Mouse (Mus musculus): ENCODE measurements around the gene Gstk1. TPM values are rescaled to one million over a fixed set of nuclear protein-coding genes. Genes with fewer than 3 reads are reported as not detected.

Gstk1 gene
- polyA plus RNA-seq (2017; shearing (Covaris generic)), result 1 to 10 TPM; 1.7 to 8.4 (median 6.6) TPM

DNA sequence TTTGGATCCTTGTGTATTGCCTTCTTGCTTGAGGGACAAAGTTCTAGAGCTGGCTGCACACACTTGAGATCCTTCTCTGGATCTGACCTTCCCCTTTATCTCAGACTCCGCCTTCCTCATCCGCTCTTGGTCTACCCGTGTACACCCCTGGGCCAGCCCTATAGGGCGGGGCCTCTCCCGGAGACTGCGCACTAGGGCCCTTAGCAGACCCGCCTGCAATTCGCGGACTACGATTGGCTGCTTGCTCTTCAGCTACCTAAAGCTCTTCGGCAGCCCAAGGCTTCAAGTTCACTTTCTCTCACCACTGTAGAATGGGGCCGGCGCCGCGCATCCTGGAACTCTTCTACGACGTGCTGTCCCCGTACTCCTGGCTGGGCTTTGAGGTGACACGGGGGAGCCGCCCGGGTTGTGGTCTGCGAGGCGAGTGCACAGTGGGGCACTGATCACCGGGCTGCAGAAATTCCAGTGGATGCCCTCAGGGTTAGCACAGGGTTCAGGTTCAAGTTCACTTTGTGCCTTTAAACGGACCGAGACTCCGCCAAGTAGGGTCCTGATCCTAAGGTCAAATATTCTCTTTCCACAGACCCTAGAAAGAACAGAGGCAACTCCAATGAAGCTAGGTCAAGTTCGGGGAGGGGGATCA, at the start of gene Gstk1:
Gene Gstk1 (plus strand): TSS at position 225 of the 643 bp plus-strand sequence.
- peak; percentile 100 for ATAC-seq

DNA sequence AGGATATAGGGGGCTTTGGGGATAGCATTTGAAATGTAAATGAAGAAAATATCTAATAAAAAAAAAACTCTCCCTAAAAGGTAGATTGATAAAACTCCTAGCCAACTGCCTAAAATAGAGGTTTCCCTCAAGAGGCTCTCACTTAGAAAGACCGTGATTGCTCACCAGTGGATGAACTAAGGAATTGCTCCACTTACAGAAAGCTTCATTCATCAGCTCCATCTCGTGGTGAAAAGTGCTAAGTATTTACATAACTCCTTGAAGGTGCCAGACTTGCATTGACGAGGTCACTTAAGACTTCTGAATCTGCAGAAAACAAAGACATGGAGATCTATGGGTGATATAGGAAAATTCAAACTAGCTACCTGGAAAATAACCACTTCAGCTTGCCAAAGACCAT, 48.0 kb upstream of the Gstk1 start:
- no peak for ATAC-seq

DNA sequence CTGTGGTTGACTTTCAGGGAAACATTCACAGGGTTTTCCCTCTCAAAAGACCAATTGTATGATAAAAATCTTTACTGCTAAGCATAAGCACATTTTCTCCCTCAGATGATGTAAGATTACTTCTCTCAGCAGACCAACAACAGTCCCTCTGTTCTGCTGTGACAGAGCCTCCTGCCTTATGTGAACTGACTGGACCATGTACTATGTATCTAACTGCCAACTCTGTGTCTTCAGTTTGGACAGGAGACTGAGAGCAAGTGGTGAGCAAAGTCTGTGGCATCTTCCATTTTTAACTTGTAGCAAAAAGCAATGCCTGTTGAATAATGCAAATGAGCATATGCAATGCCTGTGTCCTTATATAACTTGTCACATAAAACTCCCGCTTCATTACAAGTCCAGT, 46.2 kb upstream of the Gstk1 start:
- ATAC-seq, result no peak

DNA sequence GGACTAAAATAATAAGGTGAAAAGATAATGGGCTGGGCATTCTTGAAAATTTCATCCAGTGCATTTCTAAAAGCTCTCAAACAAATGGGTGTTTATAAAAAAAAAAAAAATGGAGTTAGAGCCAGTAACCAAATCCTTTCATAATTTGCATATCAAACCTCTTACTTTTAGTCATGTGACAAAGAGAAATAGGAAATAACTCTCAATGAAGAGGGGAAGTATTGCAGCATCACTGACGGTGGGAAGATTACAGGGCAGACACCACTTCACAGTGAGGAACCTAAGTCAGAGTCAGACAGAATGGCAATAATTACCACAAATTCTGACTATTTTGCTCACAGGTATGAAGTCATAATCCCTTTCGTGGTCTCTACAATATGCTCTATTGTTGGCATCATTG, 30.7 kb upstream of the Gstk1 start, which contains the start of gene Tas2r144:
Gene Tas2r144 (plus strand): TSS at position 301 of the 400 bp plus-strand sequence.
- no peak for ATAC-seq

DNA sequence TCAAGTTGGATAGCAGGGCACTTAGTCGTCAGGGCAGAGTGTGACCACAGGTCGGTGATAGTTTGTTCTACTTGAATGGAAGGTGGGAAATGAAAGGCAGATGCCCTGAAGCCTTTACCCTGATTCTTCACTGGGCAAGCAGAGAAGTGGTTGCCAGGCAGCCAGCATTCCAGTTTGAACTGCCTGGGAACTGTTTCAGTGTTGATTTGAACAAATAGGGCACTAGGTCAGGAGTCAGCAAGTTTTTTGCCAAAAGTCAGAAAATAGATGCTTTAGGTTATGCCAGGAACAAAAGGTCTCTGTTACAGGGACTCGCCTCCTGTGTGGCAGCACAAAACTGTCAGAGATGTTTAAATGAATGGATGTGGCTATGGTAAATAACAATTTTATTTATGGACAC, 23.4 kb upstream of the Gstk1 start:
- ATAC-seq, result no peak

DNA sequence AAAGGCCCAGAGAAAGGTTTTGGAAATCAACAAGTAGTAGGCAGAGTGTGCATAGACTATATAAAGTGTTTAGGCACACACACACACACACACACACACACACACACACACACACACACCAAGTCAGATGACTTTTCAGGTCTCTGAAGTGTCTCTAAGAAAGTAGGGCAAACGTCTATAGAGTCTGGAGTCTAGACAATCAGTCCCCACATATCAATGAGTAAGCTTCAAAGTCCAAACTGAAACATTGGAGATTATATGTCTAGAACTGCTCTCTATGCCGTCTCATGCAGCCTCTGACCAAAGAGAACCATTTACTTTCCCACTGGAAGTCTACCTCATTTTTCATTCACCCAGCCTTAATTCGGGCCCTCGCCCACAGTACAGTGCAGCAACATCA, 20.7 kb upstream of the Gstk1 start:
- ATAC-seq, result no peak

DNA sequence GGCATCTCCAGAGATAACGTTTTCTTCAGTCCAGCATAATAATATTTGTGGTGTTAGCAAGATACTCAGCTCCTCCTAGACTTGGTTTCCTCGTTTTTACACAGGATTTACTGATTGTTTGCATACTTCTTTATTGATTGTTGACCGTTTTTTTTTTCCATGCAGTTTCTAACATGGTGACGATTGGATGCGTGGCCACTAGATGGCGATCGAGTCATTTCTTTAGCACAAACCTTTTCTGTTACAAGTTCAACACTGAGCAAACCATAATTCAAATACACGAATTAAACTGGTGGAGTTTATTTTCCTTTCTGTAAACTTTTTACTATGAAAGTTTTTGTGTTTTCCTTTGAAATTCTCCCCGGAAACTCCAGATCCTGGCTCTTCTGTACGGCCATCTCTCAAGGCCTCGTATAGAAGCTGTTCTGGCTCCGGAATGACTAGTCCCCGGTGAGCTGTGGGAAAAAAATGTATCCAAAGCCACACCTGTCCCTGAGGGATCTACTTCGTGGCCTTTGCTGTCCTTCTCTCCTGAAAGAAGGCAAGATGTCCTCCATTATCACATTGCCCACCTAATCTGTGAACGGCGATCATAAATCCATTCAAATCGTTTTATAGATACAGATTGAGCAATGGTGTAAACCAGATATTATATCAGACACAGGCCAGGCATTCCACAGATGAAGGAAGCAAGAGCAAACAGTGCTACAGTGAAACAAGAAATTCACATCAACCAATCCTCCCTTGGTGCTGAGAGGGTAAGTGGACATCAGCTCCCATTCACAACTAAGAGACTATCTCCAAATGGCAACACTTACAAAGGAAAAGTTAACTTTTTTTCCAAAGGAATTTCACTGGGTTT, 18.3 kb upstream of the Gstk1 start:
- ATAC-seq, result peak; percentile 85

DNA sequence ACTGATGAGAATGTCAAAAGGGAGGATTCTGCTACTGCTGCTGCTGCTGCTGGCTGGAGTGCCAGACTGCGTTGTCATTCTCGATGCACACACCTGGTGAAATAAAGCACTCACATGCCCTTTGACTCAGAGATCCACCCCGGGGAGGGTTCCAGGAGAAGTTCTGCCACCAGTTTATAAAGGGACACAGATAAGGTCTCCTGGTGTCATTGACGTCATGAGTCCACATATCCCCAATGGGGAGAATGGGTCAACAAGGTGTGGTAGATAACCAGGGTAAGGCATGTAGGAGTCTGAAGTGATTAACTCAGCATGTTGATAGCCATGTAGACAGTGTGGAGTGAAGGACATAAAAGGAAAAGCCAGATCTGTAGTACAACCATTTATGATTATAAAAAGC, 16.1 kb upstream of the Gstk1 start:
- no peak for ATAC-seq

DNA sequence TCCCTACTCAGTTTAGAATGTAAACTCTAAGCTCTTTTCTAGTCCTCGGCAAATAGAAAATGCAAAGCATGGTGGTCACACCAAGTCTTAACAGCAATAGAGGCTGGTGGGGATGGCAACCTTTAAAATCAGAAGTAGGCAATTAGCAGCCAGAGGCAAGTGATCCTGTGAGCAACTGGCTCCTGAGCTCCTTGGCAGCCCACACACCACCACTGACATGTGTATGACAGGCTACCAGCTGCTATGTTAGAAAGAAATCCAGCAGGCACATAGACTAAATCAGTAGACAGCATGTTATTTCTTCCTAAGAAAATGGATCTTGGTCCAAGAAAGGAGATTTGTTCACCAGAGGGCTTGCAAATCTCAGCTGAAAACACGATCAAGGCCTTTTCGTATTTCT, 14.5 kb upstream of the Gstk1 start:
- ATAC-seq, result no peak

DNA sequence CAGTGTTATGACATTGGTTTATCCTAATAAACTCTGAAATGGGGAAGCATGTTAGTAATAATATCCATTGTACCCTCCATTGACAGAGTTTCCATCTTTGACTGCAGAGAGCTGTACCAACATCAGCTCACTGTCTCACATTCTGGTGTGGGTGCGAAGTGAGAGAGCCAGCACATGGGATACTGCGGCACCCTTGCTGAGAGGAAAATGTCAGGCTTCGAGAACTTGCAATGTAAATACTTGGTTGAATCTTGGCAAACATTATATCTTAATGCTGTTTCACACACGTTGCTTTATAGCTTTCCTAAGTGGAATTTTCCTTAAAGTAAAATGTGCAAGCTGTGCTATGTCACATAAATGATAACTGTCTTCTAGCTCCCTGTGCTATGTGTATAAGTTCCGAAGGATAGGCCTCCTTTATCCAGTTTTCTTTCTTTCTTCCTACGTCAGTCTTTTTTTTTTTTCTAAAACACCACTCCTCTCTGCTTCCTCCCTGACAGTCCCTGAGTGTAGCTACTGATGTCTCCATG, 8.4 kb upstream of the Gstk1 start:
- no peak for ATAC-seq

DNA sequence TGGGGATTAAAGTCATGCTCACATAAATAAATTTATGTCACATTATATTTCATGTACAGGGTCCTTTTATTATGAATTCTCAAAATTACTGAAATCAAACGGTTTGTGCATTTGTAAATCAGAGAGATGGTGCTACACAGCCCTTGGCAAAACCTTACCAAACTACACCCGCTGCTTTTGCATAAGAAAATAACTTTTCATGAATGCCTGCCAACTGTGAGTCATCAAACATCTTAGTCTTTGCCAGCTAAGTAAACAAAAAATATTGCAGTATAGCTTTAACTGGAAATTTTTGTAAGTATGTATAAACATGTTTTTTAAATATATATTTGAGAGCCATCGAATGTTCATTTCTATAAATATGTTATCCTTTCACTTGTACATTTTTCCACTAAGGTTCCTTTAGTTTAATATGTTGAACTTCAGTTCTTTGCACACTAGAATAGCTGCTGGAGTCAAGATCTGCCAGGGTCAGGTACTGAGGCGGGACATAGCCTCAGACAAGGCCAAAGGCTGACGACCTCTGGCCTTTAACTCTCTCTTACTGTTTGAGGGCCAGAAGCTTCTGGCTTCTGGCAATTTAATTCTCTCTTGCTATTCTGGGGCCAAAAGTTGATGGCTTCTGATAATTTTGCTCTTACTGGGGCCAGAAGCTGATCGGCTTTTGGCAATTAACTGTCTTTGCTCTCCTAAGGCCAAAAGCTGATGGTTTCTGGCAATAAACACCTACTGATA, 4.3 kb upstream of the Gstk1 start:
- no peak for ATAC-seq

DNA sequence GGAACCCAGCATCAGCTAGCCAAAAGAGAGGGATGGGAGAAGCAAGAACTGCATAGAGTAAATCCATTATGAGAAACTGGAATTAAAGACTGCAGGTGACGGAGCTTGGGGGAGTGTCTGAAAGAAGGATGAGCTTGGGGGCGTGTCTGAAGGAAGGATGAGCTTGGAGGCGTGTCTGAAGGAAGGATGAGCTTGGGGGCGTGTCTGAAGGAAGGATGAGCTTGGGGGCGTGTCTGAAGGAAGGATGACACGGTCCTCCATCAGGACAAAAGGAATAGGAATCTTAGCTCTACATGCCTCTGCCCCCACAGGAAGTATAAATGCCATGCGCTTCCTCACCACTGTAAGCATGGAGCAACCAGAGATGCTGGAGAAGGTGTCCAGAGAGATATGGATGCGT, 1.4 kb downstream of the Gstk1 start:
- ATAC-seq, result no peak

DNA sequence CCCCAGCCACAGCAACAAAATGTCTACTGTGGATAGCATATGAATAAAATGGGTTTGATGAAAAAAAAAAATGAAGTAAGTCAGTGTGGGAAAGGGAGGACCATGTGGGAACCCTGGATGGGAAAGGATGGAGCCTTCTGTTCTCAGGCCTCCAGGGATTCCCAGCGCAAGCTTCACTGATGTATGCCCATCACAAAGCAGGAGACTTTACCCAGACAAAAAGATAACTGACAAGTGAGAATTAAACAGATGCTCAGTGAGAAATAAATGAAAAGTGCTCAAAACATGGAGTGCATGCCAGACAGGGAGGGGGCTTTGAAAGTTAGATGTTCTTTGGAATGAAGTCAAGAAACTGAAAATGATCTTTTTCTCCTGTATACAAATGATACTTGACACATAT, 2.2 kb downstream of the Gstk1 start:
- no peak for ATAC-seq

DNA sequence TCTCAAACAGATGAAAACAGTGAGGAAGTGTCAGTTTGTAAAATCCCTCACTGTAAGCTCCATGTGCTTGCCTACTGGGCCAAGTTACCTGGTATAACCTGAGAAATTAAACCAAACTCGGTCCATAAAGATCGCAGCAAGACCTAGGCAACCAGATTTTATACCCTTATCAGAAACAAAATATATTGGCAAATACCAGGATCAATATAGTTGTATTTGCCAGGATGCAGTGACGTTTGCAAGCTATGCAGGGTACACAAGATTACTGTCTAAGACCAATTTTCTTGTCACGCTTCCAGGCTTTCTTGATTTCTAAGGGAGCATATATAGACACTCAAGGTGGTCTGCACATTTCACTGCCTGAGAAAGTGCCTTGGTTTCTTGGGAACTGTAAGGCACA, 6.1 kb downstream of the Gstk1 start:
- no peak for ATAC-seq

DNA sequence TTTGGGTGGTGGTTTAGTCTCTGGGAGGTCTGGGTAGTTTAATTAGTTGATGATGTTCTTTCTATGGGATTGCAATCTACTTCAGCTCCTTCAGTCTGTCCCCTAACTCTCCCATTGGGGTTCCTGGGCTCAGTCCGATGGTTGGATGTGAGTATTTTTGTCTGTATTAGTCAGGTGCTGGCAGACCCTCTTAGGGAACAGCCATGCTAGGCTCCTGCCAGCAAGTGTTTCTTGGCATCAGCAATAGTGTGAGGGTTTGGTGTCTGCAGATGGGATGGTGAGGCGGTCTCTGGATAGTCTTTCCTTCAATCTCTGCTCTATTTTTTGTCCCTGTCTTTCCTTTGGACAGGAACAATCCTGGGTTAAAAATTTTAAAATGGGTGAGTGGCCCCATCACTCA, 7.4 kb downstream of the Gstk1 start:
- no peak for ATAC-seq

DNA sequence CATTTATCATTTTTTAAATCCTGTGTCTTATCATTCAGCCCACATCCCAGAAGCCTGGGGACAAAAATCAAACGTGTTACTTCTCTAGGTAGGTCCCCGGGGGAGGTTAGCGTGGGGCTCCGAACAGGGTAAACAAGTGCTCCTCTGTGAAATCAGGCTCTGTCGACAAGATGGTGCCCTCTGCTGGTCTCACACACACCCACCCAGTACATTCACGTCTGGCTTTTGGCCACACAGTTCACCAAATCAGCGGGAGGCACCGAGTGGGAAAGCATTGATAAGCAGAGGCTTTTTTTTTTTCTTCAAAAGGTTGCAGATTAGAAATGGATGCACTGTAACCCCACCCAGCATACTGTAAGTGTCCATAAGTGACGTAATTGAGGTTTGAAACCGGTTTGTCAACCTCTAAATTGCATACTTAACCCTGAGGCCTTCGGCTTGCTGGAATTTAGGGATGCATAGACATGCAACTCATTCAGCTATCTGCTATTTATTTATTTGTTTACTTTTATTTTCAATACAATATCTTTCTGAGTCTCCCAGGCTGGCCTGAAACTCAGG, 11.6 kb downstream of the Gstk1 start:
- ATAC-seq, result peak; percentile 91

DNA sequence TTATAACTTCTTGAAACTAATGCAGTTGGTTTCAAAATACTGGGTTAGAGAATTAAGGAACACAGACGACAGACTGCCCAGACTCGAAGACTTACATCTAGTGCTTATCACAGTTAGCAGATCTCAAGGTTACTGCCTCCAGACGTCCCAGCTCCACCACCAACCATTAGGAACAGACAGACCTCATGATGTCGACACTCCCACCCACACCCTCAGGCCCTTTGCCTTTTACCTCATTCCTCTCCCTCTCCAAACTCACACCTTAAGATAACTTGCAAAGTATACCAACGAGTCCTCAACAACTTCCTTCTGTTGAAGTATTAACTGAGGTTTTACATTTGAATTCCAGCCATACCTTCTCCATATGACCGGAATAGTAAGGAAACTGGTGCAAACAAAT, 14.7 kb downstream of the Gstk1 start:
- ATAC-seq, result no peak

DNA sequence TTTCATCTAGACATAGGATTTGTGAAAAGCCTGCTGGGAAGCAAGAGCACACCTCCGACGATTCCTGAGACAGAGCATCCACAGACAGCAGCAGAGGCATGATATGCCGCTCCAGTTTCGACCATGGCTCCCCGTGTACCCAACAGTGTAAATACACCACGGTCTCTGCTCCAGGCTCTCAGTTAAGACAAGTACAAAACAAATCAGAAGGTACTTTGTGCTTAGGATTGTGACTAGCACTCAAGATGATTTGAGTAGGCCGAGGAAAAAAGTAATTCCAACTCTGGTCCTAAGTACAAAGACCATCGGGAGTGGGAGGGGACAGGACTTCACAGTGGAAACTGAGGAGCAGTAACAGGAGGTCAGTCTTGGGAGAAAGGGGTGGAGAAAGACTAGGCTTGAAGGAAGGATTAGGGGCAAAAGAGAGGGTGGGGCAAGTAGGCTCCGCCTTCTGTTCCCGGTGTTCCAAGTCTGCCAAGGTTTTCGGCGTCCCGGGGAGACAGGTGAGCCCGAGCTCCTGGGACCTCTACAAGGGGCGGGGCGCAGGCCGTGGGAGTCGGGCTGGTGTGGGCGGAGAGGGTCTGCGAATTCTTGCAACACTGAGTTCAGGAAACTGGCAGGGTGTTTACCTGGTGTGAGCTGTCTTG, 15.9 kb downstream of the Gstk1 start, which contains the start of gene Tmem139:
Gene Tmem139 (plus strand): TSS at position 447 of the 647 bp plus-strand sequence.
- ATAC-seq, result no peak

DNA sequence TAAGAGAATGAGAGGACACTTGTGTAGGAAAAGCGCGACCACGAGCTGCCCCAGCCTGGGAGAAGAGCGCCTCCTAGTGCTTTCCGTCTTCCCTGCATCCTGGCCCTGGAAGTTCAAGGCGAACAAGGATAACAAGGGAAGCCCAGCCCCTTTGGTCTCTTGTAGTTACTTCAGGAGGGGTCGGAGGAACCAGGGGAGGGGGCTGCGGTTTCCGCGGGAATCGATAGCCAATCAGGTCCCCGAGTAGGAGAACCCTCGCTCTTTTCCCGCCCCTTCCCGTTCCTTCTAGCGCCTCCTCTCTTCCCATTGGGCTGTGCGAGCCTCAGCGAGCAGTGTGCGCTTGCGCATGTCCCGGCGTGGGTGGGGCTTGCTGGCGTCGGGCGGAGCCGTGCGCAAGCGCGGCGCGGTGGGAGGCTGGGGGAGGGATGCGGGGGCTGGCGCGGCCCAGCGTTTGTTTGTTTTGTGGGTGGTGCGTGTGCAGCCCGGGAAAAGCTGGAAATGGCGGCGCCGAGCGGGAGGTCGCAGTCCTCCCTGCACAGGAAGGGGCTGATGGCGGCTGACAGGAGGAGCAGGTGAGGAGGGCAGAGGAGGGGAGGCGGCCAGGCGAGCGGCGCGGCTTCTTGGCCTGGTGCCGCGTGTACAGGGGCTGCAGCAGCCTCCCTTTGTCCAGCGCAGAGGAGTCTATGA, 19.0 kb downstream of the Gstk1 start, which contains the start of gene Casp2:
Gene Casp2 (plus strand): TSS at position 360 of the 687 bp plus-strand sequence.
- ATAC-seq, result peak; percentile 89

DNA sequence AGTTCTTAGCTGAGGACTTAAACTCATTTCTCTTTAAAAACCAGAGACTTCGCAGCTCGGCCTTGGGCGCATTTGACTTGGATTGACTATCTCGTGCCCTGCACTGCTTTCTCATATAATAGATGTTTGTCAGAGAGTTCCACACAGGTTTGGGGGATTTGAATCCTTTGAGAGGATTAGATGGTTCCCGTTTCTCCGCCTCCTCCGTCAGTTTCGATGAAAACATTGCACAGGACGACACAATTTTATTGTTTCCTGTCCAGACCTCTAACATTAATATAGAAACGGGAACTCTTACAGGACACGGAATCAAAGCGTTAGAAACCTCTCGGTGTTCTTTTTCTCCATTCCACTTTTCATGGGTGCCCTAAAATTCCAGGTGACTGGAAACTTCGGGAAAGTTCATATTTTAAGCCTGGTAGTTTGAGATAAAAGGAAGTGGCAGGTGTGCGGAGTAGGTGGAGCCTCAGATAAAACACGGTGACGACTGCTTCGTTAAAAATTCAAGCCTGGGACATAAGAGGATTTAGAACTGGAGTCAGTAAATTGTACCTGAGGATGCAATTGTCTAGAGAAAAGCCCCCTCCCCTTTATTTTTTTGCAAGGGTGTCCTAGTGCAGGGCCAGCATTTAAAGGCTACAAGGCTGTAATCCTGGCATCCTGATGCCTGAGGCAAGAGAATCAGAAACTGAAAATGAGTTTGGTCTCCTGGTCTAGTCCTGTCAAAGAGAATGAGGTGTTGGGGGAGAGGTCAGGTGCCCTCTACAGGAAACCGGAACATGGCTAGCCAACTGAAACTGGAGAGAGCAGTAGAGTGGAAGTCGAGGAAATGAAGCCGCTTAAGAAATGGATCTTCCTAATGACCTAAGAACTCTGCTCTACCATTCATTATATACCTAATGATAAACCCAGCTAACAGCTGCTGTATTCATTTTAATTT, 19.9 kb downstream of the Gstk1 start:
- peak; percentile 44 for ATAC-seq

Measured in inflammation-experienced regulatory T-cells, adult 6 months (primary cell).